Mouse (Mus musculus) liver, embryonic 14 days (tissue): Measurements from ENCODE around the gene Mpnd. TPM values are rescaled to one million over a fixed set of nuclear protein-coding genes. Genes with fewer than 3 reads are reported as not detected.

Experiments used
- polyA plus RNA-seq: library from polyadenylated mRNA; depleted of rRNA; stranded (reverse); fragments of >200 nt; gene quantifications from 2 replicates; pipeline ENCODE4 v1.2.3, GENCODE M21; 2012; rRNA removed

Gene Mpnd
- polyA plus RNA-seq, result 14.0 and 16.4 TPM in 2 replicates

GRCm38 (mm10) chr17:56005415-56006061, at the start of gene Mpnd, which contains the start of gene Stap2:
Gene Mpnd, plus strand, starts transcription at chr17:56005711.
Gene Stap2, minus strand, starts transcription at chr17:56005584.

GRCm38 (mm10) chr17:55958918-55959728, 46.4 kb upstream of the Mpnd start, which contains the start of gene Yju2:
Gene Yju2, plus strand, starts transcription at chr17:55959099.

GRCm38 (mm10) chr17:55969966-55970891, 35.3 kb upstream of the Mpnd start, which contains the start of gene Shd:
Gene Shd, plus strand, starts transcription at chr17:55970467.

GRCm38 (mm10) chr17:55986030-55986961, 19.2 kb upstream of the Mpnd start, which contains the start of gene Fsd1:
Gene Fsd1, plus strand, starts transcription at chr17:55986509.

GRCm38 (mm10) chr17:56036176-56036900, 30.8 kb downstream of the Mpnd start, which contains the start of gene Sh3gl1:
Gene Sh3gl1, minus strand, starts transcription at chr17:56036635.

GRCm38 (mm10) chr17:56040030-56040856, 34.7 kb downstream of the Mpnd start, which contains the start of gene Chaf1a:
Gene Chaf1a, plus strand, starts transcription at chr17:56040439.

Other genes with a start within 250 kb of the Mpnd start
- 0.84 and 0.92 TPM in 2 replicates for gene Zfp119a, start 126.8 kb upstream of the Mpnd start, polyA plus RNA-seq
- gene Zfp959, start 113.6 kb upstream of the Mpnd start, polyA plus RNA-seq, result 3.6 TPM in 2 replicates
- 1.0 and 1.1 TPM in 2 replicates for gene Zfp119b, start 56.2 kb upstream of the Mpnd start, polyA plus RNA-seq
- gene Ebi3, start 53.1 kb upstream of the Mpnd start, polyA plus RNA-seq, result 3.0 and 4.2 TPM in 2 replicates
- gene Yju2, start 46.6 kb upstream of the Mpnd start, polyA plus RNA-seq, result 5.0 and 5.9 TPM in 2 replicates
- gene Shd, start 35.2 kb upstream of the Mpnd start, polyA plus RNA-seq, result 0.23 and 0.38 TPM in 2 replicates
- 0.08 and 0.25 TPM in 2 replicates for gene Fsd1, start 19.2 kb upstream of the Mpnd start, polyA plus RNA-seq
- 1.9 and 2.0 TPM in 2 replicates for gene Stap2, start 127 bp upstream of the Mpnd start, polyA plus RNA-seq
- gene Sh3gl1, start 30.9 kb downstream of the Mpnd start, polyA plus RNA-seq, result 25.3 and 29.6 TPM in 2 replicates
- gene Chaf1a, start 34.7 kb downstream of the Mpnd start, polyA plus RNA-seq, result 16.0 and 18.2 TPM in 2 replicates
- 7.6 and 8.7 TPM in 2 replicates for gene Ubxn6, start 69.3 kb downstream of the Mpnd start, polyA plus RNA-seq
- gene Hdgfl2, start 73.9 kb downstream of the Mpnd start, polyA plus RNA-seq, result 30.2 and 32.2 TPM in 2 replicates
- 0.02 TPM in 2 replicates for gene Plin4, start 104.1 kb downstream of the Mpnd start, polyA plus RNA-seq
- gene Plin5, start 111.9 kb downstream of the Mpnd start, polyA plus RNA-seq, result 0.15 and 0.16 TPM in 2 replicates
- 0.17 and 0.18 TPM in 2 replicates for gene Lrg1, start 116.3 kb downstream of the Mpnd start, polyA plus RNA-seq
- gene Sema6b, start 134.6 kb downstream of the Mpnd start, polyA plus RNA-seq, result 0.93 and 0.95 TPM in 2 replicates
- 1.4 and 1.7 TPM in 2 replicates for gene Tnfaip8l1, start 156.8 kb downstream of the Mpnd start, polyA plus RNA-seq
- 38.1 and 40.3 TPM in 2 replicates for gene Mydgf, start 178.2 kb downstream of the Mpnd start, polyA plus RNA-seq
- gene Dpp9, start 213.2 kb downstream of the Mpnd start, polyA plus RNA-seq, result 12.9 and 15.0 TPM in 2 replicates